Mouse (Mus musculus): ENCODE measurements around the gene Cox8b. TPM values are rescaled to one million over a fixed set of nuclear protein-coding genes. Genes with fewer than 3 reads are reported as not detected.
"Not testable (repeated sequence)": the region's sequence is repeated elsewhere in the genome, so short reads cannot be mapped to it uniquely, and the experiment has no call there.

Cox8b gene
- polyA plus RNA-seq, 1 experiment from 2014 or later = 13.1 TPM

DNA sequence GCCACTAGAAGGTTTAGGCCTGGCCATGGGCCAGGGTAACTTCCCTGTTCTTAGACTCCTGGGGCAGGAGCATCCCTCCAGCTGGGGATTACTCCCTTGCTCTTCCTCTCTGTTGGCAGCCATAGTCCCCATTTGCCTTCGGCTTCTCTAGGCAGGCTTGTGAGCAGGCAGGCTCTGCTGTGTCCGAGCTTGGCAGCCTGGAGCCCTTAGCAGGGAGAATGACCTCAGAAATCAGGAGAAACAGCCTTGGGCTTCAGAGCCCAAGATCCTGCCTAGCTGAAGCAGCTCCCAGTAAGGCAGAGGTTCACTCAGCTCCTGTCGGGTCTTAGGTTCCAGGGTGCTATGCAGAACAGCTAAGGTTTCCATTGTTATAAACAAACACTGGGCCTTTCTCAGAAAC, 1.1 kb downstream of the Cox8b start:
- no peak overlapping the region for H3K9ac ChIP-seq (replicated peaks; ENCODE audit: low read depth)
- H3K9me3 ChIP-seq (ENCODE audit: low read length) = no peaks in the 10 kb centered on the region
- no peak for DNase-seq (ENCODE audit: low spot score)
- TF ChIP-seq CTCF (IDR thresholded peaks at IDR 0.05) (no peak), EP300 (IDR thresholded peaks at IDR 0.05) (no peak)
- H3K4me2 ChIP-seq (replicated peaks; ENCODE audit: low read depth, low read length) = no peak overlapping the region
- peaks cover 25% of the 10 kb centered on the region for H3K36me3 ChIP-seq (ENCODE audit: insufficient read depth, low read length)
- no peak overlapping the region for H3K27ac ChIP-seq (ENCODE audit: low read length)
- WGBS = 80% methylated on average over 3 of the region's 3 CpGs
- H3K4me1 ChIP-seq (ENCODE audit: insufficient read depth, low read depth, low read length) = no peaks in the 10 kb centered on the region
- no peak for ATAC-seq
- no peak overlapping the region for H3K4me3 ChIP-seq (ENCODE audit: low read depth, low read length)
- H3K27me3 ChIP-seq (replicated peaks; ENCODE audit: insufficient read depth, low read length) = no peaks in the 10 kb centered on the region

- Histone ChIP-seq H3K4me3 (ENCODE audit: low read depth, low read length) (no peak overlapping the region), H3K27ac (ENCODE audit: low read length) (no peak overlapping the region), H3K4me2 (replicated peaks; ENCODE audit: low read depth, low read length) (no peak overlapping the region), H3K9ac (replicated peaks; ENCODE audit: low read depth) (no peak overlapping the region), H3K4me1 (ENCODE audit: insufficient read depth, low read depth, low read length) (no peaks in the 10 kb centered on the region), H3K36me3 (ENCODE audit: insufficient read depth, low read length) (peaks cover 31% of the 10 kb centered on the region), H3K9me3 (ENCODE audit: low read length) (no peaks in the 10 kb centered on the region), H3K27me3 (replicated peaks; ENCODE audit: insufficient read depth, low read length) (no peaks in the 10 kb centered on the region)
- no peak for TF ChIP-seq CTCF (IDR thresholded peaks at IDR 0.05)
- TF ChIP-seq EP300 (IDR thresholded peaks at IDR 0.05) = no peak
- ATAC-seq = no peak
- 89% methylated on average over 7 of the region's 7 CpGs for WGBS
- no peak for DNase-seq (ENCODE audit: low spot score)
Observed at GRCm38 (mm10) chr7:140897863-140898262, 2.4 kb downstream of the Cox8b start.

DNA sequence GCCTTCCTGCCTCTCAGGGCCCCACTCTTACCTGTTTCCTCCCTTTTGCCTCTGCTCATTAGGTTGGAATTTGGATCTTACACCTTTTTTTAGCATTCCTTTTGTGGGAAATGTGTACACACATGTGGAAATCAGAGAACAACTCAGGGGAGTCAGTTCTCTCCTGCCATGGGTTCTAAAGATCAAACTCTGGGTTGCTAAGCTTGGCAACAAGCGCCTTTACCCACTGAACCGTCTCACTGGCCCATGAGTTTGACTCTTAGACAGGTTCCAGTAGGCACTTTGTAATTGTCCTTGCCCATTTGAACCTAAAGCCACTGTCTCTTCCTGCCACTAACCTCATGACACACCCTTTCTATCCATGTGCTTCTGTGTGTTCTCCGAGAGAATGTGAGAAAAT, 5.6 kb downstream of the Cox8b start:
- TF ChIP-seq CTCF (IDR thresholded peaks at IDR 0.05) (no peak), EP300 (IDR thresholded peaks at IDR 0.05) (no peak)
- H3K9ac ChIP-seq (replicated peaks; ENCODE audit: low read depth) = no peak overlapping the region
- H3K27ac ChIP-seq (ENCODE audit: low read length) = no peak overlapping the region
- no peak overlapping the region for H3K4me3 ChIP-seq (ENCODE audit: low read depth, low read length)
- H3K4me2 ChIP-seq (replicated peaks; ENCODE audit: low read depth, low read length) = no peak overlapping the region
- peaks cover 45% of the 10 kb centered on the region for H3K36me3 ChIP-seq (ENCODE audit: insufficient read depth, low read length)
- H3K4me1 ChIP-seq (ENCODE audit: insufficient read depth, low read depth, low read length) = no peaks in the 10 kb centered on the region
- DNase-seq (ENCODE audit: low spot score) (no peak), ATAC-seq (no peak)
- H3K27me3 ChIP-seq (replicated peaks; ENCODE audit: insufficient read depth, low read length) = no peaks in the 10 kb centered on the region
- 90% methylated on average over 3 of the region's 3 CpGs for WGBS
- no peaks in the 10 kb centered on the region for H3K9me3 ChIP-seq (ENCODE audit: low read length)

DNA sequence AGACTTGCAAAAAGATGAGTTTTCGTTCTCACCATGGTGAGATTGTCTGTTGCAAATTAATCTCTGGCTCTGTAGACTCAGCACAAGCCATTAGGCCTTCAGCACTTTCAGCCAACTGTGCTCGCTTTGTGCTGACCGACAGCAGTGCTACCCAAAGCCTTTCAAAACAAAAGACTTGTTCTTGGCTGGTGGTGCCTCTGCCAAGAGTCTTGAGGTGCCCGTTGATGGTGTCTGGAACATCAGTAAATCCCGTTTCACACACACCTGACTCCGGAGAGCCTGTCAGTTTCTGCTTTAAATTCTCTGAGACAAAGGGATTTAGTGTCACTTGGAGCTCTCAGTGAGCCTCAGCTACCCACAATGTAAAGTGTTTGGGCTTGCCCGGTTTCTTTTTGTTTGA, 6.2 kb downstream of the Cox8b start:
- Histone ChIP-seq H3K36me3 (ENCODE audit: insufficient read depth, low read length) (peaks cover 51% of the 10 kb centered on the region), H3K4me1 (ENCODE audit: insufficient read depth, low read depth, low read length) (no peaks in the 10 kb centered on the region), H3K9me3 (ENCODE audit: low read length) (no peaks in the 10 kb centered on the region), H3K27ac (ENCODE audit: low read length) (no peak overlapping the region), H3K27me3 (replicated peaks; ENCODE audit: insufficient read depth, low read length) (no peaks in the 10 kb centered on the region), H3K4me3 (ENCODE audit: low read depth, low read length) (no peak overlapping the region), H3K9ac (replicated peaks; ENCODE audit: low read depth) (no peak overlapping the region), H3K4me2 (replicated peaks; ENCODE audit: low read depth, low read length) (no peak overlapping the region)
- 91% methylated on average over 7 of the region's 7 CpGs for WGBS
- DNase-seq (ENCODE audit: low spot score) (no peak), ATAC-seq (no peak)
- TF ChIP-seq CTCF (IDR thresholded peaks at IDR 0.05) = no peak
- no peak for TF ChIP-seq EP300 (IDR thresholded peaks at IDR 0.05)

- DNase-seq (ENCODE audit: low spot score); H3K4me2 ChIP-seq (replicated peaks; ENCODE audit: low read depth, low read length); H3K9me3 ChIP-seq (ENCODE audit: low read length); H3K9ac ChIP-seq (replicated peaks; ENCODE audit: low read depth); ATAC-seq; H3K4me3 ChIP-seq (ENCODE audit: low read depth, low read length); H3K27me3 ChIP-seq (replicated peaks; ENCODE audit: insufficient read depth, low read length); H3K27ac ChIP-seq (ENCODE audit: low read length); H3K4me1 ChIP-seq (ENCODE audit: insufficient read depth, low read depth, low read length): not testable (repeated sequence)
- 97% methylated on average over 16 of the region's 16 CpGs for WGBS
- peaks cover 41% of the 10 kb centered on the region for H3K36me3 ChIP-seq (ENCODE audit: insufficient read depth, low read length)
Observed at GRCm38 (mm10) chr7:140890636-140891035, 9.6 kb downstream of the Cox8b start.

DNA sequence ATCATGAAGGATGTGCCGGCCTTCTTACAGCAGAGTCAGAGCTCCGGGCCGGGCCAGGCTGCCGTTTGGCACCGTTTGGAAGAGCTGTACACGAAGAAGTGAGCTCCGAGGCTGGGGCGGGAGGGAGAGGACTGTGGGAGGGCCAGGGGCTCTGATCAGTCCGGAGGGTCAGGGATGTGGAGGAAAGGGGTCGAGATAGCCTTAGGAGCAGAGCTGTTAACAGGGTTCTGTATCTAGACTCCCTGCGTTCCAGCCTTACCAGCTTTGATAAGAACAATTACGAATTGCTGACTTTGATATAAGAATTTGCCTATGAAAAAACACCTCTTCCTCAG, 17.8 kb downstream of the Cox8b start:
- peak overlapping the region; percentile 67 for H3K4me2 ChIP-seq (replicated peaks; ENCODE audit: low read depth, low read length)
- WGBS = 1% methylated on average over 12 of the region's 12 CpGs
- H3K4me1 ChIP-seq (ENCODE audit: insufficient read depth, low read depth, low read length) = no peaks in the 10 kb centered on the region
- ATAC-seq = peak; percentile 8
- H3K4me3 ChIP-seq (ENCODE audit: low read depth, low read length) = peak overlapping the region; percentile 73
- TF ChIP-seq EP300 (IDR thresholded peaks at IDR 0.05) (no peak), CTCF (IDR thresholded peaks at IDR 0.05) (no peak)
- DNase-seq (ENCODE audit: low spot score) = no peak
- peak overlapping the region; percentile 60 for H3K9ac ChIP-seq (replicated peaks; ENCODE audit: low read depth)
- H3K27ac ChIP-seq (ENCODE audit: low read length) = peak overlapping the region; percentile 77
- H3K27me3 ChIP-seq (replicated peaks; ENCODE audit: insufficient read depth, low read length) = no peaks in the 10 kb centered on the region
- no peaks in the 10 kb centered on the region for H3K9me3 ChIP-seq (ENCODE audit: low read length)
- peaks cover 4% of the 10 kb centered on the region; the same call in 1 of the 2 replicates for H3K36me3 ChIP-seq (ENCODE audit: insufficient read depth, low read length)
